Mouse (Mus musculus): ENCODE results near the gene Emc4. TPM values are rescaled to one million over a fixed set of nuclear protein-coding genes. Genes with fewer than 3 reads are reported as not detected.

Gene Emc4
- 198 and 201 TPM in 2 replicates for polyA plus RNA-seq (2015; fragmentation: Nextera tagmentation; extraction: Ambion mirVana)

DNA sequence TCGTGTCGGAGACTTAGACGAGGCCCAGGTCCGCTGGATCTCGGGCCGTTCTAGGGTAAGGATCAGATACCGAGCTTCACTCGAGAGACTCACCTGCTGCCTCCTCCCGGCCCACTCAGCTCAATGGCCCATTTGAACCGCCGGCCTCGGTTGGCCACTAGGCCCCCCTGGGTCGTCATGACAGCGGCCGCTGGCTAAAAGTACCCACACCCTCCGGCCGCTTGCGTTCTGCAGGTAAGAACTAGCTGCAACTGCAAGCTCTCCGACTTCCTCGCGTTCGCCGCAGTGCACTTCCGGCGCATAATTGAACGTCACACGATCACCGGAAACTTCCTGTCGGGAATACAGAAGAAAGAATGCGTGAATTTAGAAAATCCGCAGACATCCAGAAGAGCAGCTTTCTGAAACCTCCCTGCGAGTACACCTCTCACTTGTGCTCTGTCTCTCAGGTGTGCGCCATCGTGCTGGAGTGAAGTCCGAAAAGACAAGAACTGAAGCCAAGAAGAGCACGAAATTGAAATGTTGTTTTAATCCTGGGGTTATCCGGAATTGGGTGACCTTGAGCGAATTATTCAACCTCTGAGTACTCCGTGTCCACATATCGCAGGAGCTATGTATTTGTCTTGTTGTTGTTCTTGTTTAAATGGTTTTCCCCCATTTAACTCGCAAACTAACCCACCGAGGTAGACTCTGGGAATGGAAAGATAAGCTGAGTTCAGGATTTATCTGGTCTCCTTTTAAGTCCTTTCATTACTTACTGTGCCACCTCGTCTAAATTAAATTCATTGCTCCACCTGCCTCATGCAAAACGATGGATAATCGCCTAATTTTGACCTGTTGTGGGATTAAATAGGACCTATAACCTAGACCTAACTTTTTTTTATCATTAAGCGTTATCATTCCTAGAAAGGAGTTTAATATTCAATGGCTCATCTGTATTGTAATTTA lies at the start of gene Emc4:
Gene Emc4, minus strand, starts transcription at position 302 of the 948 bp plus-strand sequence.
- Histone ChIP-seq H3K9me3 (no peaks in the 10 kb centered on the region), H3K4me3 (peak within 1 kb of the TSS; percentile 90), H3K36me3 (peaks cover 16% of the 10 kb centered on the region), H3K27me3 (no peaks in the 10 kb centered on the region), H3K4me2 (peak within 1 kb of the TSS; percentile 86), H3K27ac (replicated peaks) (peak within 1 kb of the TSS; percentile 92), H3K4me1 (replicated peaks) (peaks cover 20% of the 10 kb centered on the region), H3K9ac (peak within 1 kb of the TSS; percentile 75)
- WGBS = 2% methylated on average over 46 of the region's 46 CpGs
- ATAC-seq (ENCODE audit: low FRiP score, low read depth) = peak; percentile 92

DNA sequence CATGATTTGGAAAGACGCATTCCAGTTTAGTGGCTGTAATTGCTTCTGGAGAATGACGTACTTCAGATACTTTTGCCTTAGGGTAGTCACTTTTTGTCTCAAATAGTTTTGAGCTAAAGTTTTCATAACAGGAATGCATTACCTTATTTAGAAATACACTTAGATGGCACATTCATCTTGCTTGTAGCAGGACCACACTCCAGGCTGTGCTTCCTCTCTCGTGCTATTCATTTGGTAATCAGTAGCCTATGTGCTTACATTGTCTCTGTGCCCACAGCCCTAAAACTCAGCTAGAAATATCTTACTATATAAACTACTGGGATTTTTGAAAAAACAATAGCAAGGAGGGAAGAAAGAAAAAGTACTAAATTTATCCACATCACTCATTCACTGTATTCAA lies 39.2 kb upstream of the Emc4 start:
- H3K36me3 ChIP-seq = peaks cover 26% of the 10 kb centered on the region
- no peaks in the 10 kb centered on the region for H3K9me3 ChIP-seq
- WGBS = 89% methylated on average over 3 of the region's 3 CpGs
- H3K4me1 ChIP-seq (replicated peaks) = no peaks in the 10 kb centered on the region
- H3K9ac ChIP-seq = no peak overlapping the region
- no peak for ATAC-seq (ENCODE audit: low FRiP score, low read depth)
- H3K27me3 ChIP-seq = no peaks in the 10 kb centered on the region
- no peak overlapping the region for H3K4me3 ChIP-seq
- no peak overlapping the region for H3K27ac ChIP-seq (replicated peaks)
- no peak overlapping the region for H3K4me2 ChIP-seq

DNA sequence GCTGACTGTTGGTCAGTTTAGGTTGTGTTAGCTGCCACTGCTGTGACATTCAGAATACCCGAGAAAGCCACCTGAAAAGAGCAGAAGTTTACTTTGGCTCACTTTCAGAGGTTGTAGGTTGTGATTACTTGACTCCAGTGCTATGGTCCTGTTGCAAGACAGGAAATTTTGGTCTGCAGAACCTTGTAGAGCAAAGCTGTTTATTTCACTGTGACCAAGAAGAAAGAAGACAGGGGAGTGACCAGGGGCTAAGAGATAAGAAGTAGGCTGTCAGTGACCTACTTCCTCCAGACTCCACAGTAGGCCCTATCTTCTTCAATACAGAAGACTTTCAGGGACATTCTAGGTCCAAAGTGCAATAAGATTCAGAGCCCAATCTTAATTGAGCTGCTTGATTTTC lies 28.8 kb upstream of the Emc4 start:
- H3K27ac ChIP-seq (replicated peaks) = no peak overlapping the region
- ATAC-seq (ENCODE audit: low FRiP score, low read depth) = no peak
- no peaks in the 10 kb centered on the region for H3K9me3 ChIP-seq
- H3K4me1 ChIP-seq (replicated peaks) = no peaks in the 10 kb centered on the region
- WGBS = 77% methylated on average over 1 of the region's 1 CpGs
- H3K27me3 ChIP-seq = no peaks in the 10 kb centered on the region
- no peaks in the 10 kb centered on the region for H3K36me3 ChIP-seq
- H3K9ac ChIP-seq = no peak overlapping the region
- no peak overlapping the region for H3K4me3 ChIP-seq
- H3K4me2 ChIP-seq = no peak overlapping the region

DNA sequence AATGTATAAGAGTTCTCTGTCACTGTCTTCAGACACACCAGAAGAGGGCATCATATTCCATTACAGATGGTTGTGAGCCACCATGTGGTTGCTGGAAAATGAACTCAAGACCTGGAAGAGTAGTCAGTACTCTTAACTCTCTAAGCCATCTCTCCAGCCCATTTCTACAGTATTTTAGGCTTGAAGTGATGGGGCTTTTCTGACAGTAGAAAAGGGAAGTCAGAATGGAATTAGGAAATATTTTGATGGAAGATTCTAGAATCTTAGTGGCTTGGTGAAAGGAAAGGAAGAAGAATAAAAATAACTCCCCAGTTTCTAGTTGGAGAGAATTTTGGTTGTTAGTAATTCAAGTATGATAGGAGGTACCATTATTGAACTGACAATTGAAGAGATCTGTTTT lies 26.1 kb upstream of the Emc4 start:
- H3K36me3 ChIP-seq = no peaks in the 10 kb centered on the region
- ATAC-seq (ENCODE audit: low FRiP score, low read depth) = no peak
- H3K4me3 ChIP-seq = no peak overlapping the region
- H3K4me1 ChIP-seq (replicated peaks) = no peaks in the 10 kb centered on the region
- no peak overlapping the region for H3K9ac ChIP-seq
- H3K4me2 ChIP-seq = no peak overlapping the region
- H3K27me3 ChIP-seq = no peaks in the 10 kb centered on the region
- H3K9me3 ChIP-seq = no peaks in the 10 kb centered on the region
- no peak overlapping the region for H3K27ac ChIP-seq (replicated peaks)

DNA sequence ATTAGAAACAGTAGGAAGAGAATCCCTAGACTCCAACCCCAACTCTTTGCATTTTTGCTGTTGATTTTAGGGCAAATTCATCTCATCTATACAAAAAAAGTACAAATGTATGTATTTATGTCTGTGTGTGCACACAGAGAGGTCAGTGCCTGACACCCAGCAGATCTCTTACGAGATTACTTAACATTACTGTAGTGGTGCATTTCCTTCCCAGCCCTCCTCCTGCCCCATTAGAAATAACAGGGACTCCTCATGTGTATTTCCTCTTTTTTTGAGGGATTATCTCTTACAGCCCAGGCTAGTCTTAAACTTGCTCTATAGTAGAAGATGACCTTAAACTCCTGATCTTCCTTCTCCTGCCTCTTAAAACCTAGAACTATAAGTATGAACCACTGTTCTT lies 24.9 kb upstream of the Emc4 start:
- no peak overlapping the region for H3K4me2 ChIP-seq
- no peak for ATAC-seq (ENCODE audit: low FRiP score, low read depth)
- no peaks in the 10 kb centered on the region for H3K36me3 ChIP-seq
- no peak overlapping the region for H3K27ac ChIP-seq (replicated peaks)
- no peaks in the 10 kb centered on the region for H3K27me3 ChIP-seq
- H3K9ac ChIP-seq = no peak overlapping the region
- 79% methylated on average over 1 of the region's 1 CpGs for WGBS
- H3K9me3 ChIP-seq = no peaks in the 10 kb centered on the region
- H3K4me3 ChIP-seq = no peak overlapping the region
- H3K4me1 ChIP-seq (replicated peaks) = no peaks in the 10 kb centered on the region

DNA sequence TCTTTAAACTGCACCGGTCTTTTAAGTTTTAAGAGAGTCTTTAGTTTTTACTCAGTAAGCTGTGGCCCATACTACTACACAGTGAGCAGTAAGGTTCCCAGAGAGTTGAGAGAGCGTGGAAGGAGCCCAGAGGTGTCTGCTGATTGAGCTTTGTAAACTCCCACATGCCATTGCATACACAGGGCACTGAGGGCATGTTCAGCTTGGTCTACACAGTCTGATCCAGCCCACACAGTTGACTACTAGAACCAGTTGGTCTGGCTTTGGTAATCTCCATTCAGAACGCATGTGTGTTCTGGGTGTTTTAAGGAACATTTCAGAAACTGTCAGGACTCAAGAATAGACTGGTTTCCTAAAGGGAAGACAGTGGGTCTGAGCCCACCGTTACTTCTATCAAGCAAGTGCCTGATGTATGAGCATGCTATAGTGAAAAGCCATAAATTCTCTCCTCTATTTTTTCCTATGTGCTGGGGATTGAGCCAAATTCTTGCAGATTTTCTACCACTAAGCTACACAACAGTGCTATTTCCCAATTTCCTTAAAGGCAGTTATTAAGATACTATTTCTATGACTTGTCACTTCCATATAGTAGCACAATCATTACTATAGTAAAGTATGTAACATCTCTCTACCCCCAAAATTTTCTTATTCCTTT lies 23.6 kb upstream of the Emc4 start:
- Histone ChIP-seq H3K9me3 (no peaks in the 10 kb centered on the region), H3K4me3 (no peak overlapping the region), H3K4me2 (no peak overlapping the region), H3K36me3 (no peaks in the 10 kb centered on the region), H3K27ac (replicated peaks) (no peak overlapping the region), H3K27me3 (no peaks in the 10 kb centered on the region), H3K9ac (no peak overlapping the region), H3K4me1 (replicated peaks) (no peaks in the 10 kb centered on the region)
- no peak for ATAC-seq (ENCODE audit: low FRiP score, low read depth)
- 90% methylated on average over 4 of the region's 4 CpGs for WGBS

DNA sequence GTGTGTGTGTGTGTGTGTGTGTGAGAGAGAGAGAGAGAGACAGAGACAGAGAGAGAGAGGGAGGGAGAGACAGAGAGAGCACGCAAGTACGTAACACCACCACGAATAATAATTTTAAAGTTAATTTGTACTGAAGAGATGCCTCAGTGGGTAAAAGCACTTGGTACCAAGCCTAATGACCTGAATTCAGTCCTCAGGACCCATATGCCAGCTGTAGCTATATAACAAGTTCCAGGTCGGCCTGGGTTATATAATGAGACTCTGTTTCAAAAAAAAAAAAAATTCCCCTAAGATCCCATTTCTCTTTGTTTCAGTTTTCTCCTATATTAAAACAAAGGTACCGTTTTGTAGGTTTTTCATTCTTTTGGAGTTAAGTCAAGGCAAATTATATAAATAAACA lies 23.0 kb upstream of the Emc4 start:
- Histone ChIP-seq H3K27me3 (no peaks in the 10 kb centered on the region), H3K9ac (no peak overlapping the region), H3K4me3 (no peak overlapping the region), H3K9me3 (no peaks in the 10 kb centered on the region), H3K27ac (replicated peaks) (no peak overlapping the region), H3K4me2 (no peak overlapping the region), H3K36me3 (no peaks in the 10 kb centered on the region), H3K4me1 (replicated peaks) (no peaks in the 10 kb centered on the region)
- 79% methylated on average over 5 of the region's 5 CpGs for WGBS
- no peak for ATAC-seq (ENCODE audit: low FRiP score, low read depth)

DNA sequence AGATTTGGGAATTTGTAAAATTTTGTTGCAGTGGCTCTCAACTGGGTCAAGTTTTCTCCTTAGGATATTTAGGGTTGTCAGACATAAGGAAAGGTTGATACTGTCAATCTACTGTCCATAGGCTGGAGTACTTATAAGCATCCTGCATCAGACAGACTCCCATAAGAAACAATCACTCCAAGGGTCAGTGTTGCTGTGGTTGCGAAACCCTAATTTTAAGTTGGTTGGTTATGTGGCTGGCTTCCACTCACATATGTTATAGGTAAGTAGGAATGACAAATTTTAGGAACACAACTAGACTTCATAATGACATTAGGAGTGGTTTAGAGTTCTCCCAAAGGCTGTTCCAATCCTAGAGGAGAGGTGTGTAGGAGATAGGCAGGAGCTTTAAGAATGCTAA lies 13.4 kb upstream of the Emc4 start:
- no peaks in the 10 kb centered on the region for H3K36me3 ChIP-seq
- no peaks in the 10 kb centered on the region for H3K9me3 ChIP-seq
- peaks cover 20% of the 10 kb centered on the region for H3K4me1 ChIP-seq (replicated peaks)
- H3K4me2 ChIP-seq = no peak overlapping the region
- H3K4me3 ChIP-seq = no peak overlapping the region
- 97% methylated on average over 1 of the region's 1 CpGs for WGBS
- H3K9ac ChIP-seq = no peak overlapping the region
- no peak overlapping the region for H3K27ac ChIP-seq (replicated peaks)
- no peak for ATAC-seq (ENCODE audit: low FRiP score, low read depth)
- peaks cover under 1% of the 10 kb centered on the region; the same call in 1 of the 2 replicates for H3K27me3 ChIP-seq

DNA sequence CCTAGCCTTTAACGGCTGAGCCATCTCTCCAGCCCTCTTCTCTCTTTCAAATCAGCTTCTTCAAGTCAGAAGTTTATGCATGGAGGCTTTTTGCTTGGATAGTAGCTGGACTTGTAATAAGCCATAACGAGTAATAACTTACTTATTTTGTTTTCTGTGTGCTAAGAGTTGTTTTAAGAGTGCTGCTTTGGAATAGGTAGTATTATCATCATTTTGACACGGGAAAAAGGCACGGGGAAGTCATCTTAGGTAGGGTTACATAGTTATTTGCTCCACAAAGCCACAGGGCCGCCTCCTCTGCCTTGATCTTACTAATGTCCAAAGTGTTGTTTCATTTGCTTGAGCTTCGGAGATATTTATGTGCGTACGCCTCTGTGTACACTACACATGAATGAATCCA lies 12.3 kb upstream of the Emc4 start:
- H3K36me3 ChIP-seq = no peaks in the 10 kb centered on the region
- peaks cover 20% of the 10 kb centered on the region for H3K4me1 ChIP-seq (replicated peaks)
- peaks cover 2% of the 10 kb centered on the region; the same call in 1 of the 2 replicates for H3K27me3 ChIP-seq
- no peak overlapping the region for H3K27ac ChIP-seq (replicated peaks)
- ATAC-seq (ENCODE audit: low FRiP score, low read depth) = no peak
- peak overlapping the region; percentile 96 for H3K9ac ChIP-seq
- H3K9me3 ChIP-seq = no peaks in the 10 kb centered on the region
- peak overlapping the region; percentile 98 for H3K4me3 ChIP-seq
- peak overlapping the region; percentile 65 for H3K4me2 ChIP-seq
- WGBS = 58% methylated on average over 8 of the region's 8 CpGs

DNA sequence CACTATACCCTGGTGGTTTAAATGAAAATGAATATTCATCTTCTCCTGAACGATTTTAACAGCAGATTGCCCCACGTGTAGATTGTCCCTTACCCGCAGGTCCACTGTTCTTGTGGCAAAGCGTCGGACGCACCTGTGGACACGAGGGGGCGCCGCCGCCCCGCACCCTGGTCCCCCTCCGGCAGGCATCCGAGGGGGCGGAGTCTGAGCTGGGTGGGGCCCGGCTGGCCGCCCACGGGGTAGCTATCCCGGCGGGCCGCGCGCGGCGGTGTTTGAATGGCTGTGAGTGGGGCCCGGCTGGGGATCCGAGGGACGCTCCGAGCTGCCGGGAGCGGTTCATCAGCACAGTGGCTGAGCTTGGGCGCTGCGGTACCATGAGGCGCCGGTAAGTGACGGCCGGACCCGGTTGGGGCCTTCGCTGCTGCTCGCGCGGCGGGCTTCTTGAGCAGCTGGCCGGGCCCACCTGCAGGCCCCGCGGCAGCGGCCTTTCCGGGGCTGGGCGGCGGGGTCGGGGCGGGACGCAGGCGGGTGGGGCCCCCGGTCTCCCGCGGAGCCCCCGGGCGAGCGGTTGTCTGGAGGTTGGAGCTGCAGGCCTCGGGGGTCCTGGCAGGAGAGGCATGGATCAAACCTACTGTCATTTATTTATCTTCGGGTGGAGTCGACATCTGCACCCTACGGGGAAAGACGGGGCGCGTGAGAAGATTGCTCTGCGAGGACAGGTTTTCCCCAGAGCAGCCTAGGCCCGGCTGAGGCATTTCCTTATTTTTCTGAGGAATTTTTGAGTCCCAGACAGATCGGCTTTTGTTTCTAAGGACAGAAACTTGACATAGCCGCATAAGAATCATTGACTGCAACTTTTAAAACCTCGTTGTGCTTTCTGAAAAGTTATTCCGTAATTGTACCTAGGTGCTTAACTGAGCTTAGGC lies 11.4 kb upstream of the Emc4 start, which contains the start of gene Katnbl1:
Gene Katnbl1, plus strand, starts transcription at position 239 of the 926 bp plus-strand sequence.
- Histone ChIP-seq H3K27me3 (peaks cover 7% of the 10 kb centered on the region; the same call in 1 of the 2 replicates), H3K4me3 (peak within 1 kb of the TSS; percentile 98), H3K27ac (replicated peaks) (peak within 1 kb of the TSS; percentile 85), H3K9me3 (no peaks in the 10 kb centered on the region), H3K36me3 (no peaks in the 10 kb centered on the region), H3K9ac (peak within 1 kb of the TSS; percentile 96), H3K4me2 (peak within 1 kb of the TSS; percentile 65), H3K4me1 (replicated peaks) (peaks cover 20% of the 10 kb centered on the region)
- under 1% methylated on average over 71 of the region's 72 CpGs for WGBS
- peak; percentile 99 for ATAC-seq (ENCODE audit: low FRiP score, low read depth)

DNA sequence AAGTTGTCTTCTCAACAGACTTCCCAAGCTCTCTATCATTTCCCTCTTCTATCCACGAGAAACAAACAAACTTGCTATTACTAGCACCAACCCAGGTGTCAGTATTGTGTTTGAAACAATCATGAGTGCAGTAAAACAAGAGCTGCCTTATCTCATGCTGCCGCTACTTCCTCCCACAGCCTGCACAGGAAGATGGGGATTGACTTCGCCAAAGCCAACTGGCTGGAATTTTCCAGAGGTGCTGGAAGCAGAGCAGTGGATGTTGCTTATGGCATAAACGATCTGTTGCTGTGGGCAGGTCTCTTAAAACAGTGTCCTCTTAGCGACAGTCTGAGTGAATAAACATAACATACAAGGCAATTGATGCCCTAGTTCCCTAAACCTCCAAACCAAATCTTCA lies 6.8 kb upstream of the Emc4 start:
- Histone ChIP-seq H3K27ac (replicated peaks) (no peak overlapping the region), H3K4me2 (no peak overlapping the region), H3K36me3 (no peaks in the 10 kb centered on the region), H3K4me1 (replicated peaks) (no peaks in the 10 kb centered on the region), H3K9me3 (no peaks in the 10 kb centered on the region), H3K9ac (no peak overlapping the region), H3K4me3 (no peak overlapping the region), H3K27me3 (peaks cover 7% of the 10 kb centered on the region; the same call in 1 of the 2 replicates)
- no peak for ATAC-seq (ENCODE audit: low FRiP score, low read depth)
- 71% methylated on average over 5 of the region's 5 CpGs for WGBS
